Mouse (Mus musculus) midbrain, embryonic 12.5 days (tissue): ENCODE measurements around the gene Hoxa2. TPM values are rescaled to one million over a fixed set of nuclear protein-coding genes. Genes with fewer than 3 reads are reported as not detected.

Source experiments
- ATAC-seq: fragments of 200-750 bp; cut with Nextera tagmentation; 2 replicates; pipeline ENCODE4 v1.8.0; 2017; ENCODE audit warnings: low read depth, moderate TSS enrichment, moderate library complexity; ENCODE audit not compliant: low FRiP score
- H3K27ac ChIP-seq: fragments of 300-500 bp; sonication (generic); replicated peaks from 2 replicates; pipeline ENCODE4 v1.5.1; 2016; ENCODE audit warnings: mild to moderate bottlenecking
- H3K27me3 ChIP-seq: fragments of 300-500 bp; sonication (generic); 2 replicates; pipeline ENCODE4 v1.6.1; 2016; ENCODE audit warnings: mild to moderate bottlenecking
- H3K36me3 ChIP-seq: fragments of 300-500 bp; sonication (generic); 2 replicates; pipeline ENCODE4 v1.6.1; 2016
- H3K4me1 ChIP-seq: fragments of 300-500 bp; sonication (generic); 2 replicates; pipeline ENCODE4 v1.6.1; 2016
- H3K4me2 ChIP-seq: fragments of 300-500 bp; sonication (generic); replicated peaks from 2 replicates; pipeline ENCODE4 v1.6.1; 2016; ENCODE audit warnings: mild to moderate bottlenecking, moderate library complexity
- H3K4me3 ChIP-seq: fragments of 300-500 bp; sonication (generic); 2 replicates; pipeline ENCODE4 v1.5.1; 2016; ENCODE audit warnings: mild to moderate bottlenecking
- H3K9ac ChIP-seq: fragments of 300-500 bp; sonication (generic); replicated peaks from 2 replicates; pipeline ENCODE4 v1.6.1; 2016; ENCODE audit warnings: mild to moderate bottlenecking, moderate library complexity
- H3K9me3 ChIP-seq: fragments of 300-500 bp; sonication (generic); 2 replicates; pipeline ENCODE4 v1.6.1; 2016; ENCODE audit warnings: mild to moderate bottlenecking
- whole genome bisulfite sequencing: fragments of 180-500 bp; shearing (Covaris S2); methylation state at CpG from one replicate; pipeline ENCODE4 v1.1.7; 2016; 5-methylcytosine and 5-hydroxymethylcytosine counted together
- polyA plus RNA-seq: library from polyadenylated mRNA; unstranded; fragments of >200 nt; fragmentation: Nextera tagmentation; extraction: Ambion mirVana; gene quantifications from 2 replicates; pipeline ENCODE4 v1.2.1, GENCODE M21; 2016

Hoxa2 gene
- polyA plus RNA-seq, 1 experiment from 2014 or later, result 0.13 TPM

GRCm38 (mm10) chr6:52137841-52138535 is 26.6 kb downstream of the Hoxa2 start:
- no peak for ATAC-seq
- no peak overlapping the region for H3K4me3 ChIP-seq
- 0 out of 2 replicates have a peak, but pooled peaks cover 3% of the 10 kb centered on the region for H3K4me1 ChIP-seq
- no peaks in the 10 kb centered on the region for H3K9me3 ChIP-seq
- WGBS, result 62% methylated on average over 9 of the region's 9 CpGs
- no peak overlapping the region for H3K9ac ChIP-seq
- H3K27ac ChIP-seq, result no peak overlapping the region
- H3K36me3 ChIP-seq, result no peaks in the 10 kb centered on the region
- peaks cover 4% of the 10 kb centered on the region for H3K27me3 ChIP-seq
- no peak overlapping the region for H3K4me2 ChIP-seq

- Histone ChIP-seq H3K36me3 (no peaks in the 10 kb centered on the region), H3K4me3 (no peak overlapping the region), H3K4me1 (peaks cover 14% of the 10 kb centered on the region), H3K4me2 (no peak overlapping the region), H3K9me3 (no peaks in the 10 kb centered on the region), H3K27ac (no peak overlapping the region), H3K27me3 (peaks cover 4% of the 10 kb centered on the region; the same call in 1 of the 2 replicates), H3K9ac (no peak overlapping the region)
- WGBS, result 89% methylated on average over 4 of the region's 4 CpGs
- ATAC-seq, result no peak
Observed at GRCm38 (mm10) chr6:52123673-52124072, 41.0 kb downstream of the Hoxa2 start.

GRCm38 (mm10) chr6:52121173-52121572 is 43.5 kb downstream of the Hoxa2 start:
- Histone ChIP-seq H3K9me3 (no peaks in the 10 kb centered on the region), H3K4me3 (no peak overlapping the region), H3K9ac (no peak overlapping the region), H3K4me1 (peaks cover 16% of the 10 kb centered on the region), H3K27ac (no peak overlapping the region), H3K27me3 (peaks cover 9% of the 10 kb centered on the region; the same call in 1 of the 2 replicates), H3K36me3 (no peaks in the 10 kb centered on the region), H3K4me2 (no peak overlapping the region)
- no peak for ATAC-seq
- WGBS, result 73% methylated on average over 3 of the region's 3 CpGs

- Histone ChIP-seq H3K27ac (peak overlapping the region; percentile 64), H3K9me3 (no peaks in the 10 kb centered on the region), H3K36me3 (no peaks in the 10 kb centered on the region), H3K4me3 (no peak overlapping the region), H3K9ac (no peak overlapping the region), H3K27me3 (peaks cover 13% of the 10 kb centered on the region; the same call in 1 of the 2 replicates), H3K4me1 (peaks cover 16% of the 10 kb centered on the region), H3K4me2 (no peak overlapping the region)
- ATAC-seq, result peak; percentile 79
- 22% methylated on average over 6 of the region's 6 CpGs for WGBS
Observed at GRCm38 (mm10) chr6:52118903-52119635, 45.6 kb downstream of the Hoxa2 start.

GRCm38 (mm10) chr6:52115899-52116298 is 48.7 kb downstream of the Hoxa2 start:
- Histone ChIP-seq H3K9ac (no peak overlapping the region), H3K9me3 (no peaks in the 10 kb centered on the region), H3K4me1 (peaks cover 16% of the 10 kb centered on the region), H3K4me2 (no peak overlapping the region), H3K4me3 (no peak overlapping the region), H3K27ac (no peak overlapping the region), H3K36me3 (no peaks in the 10 kb centered on the region), H3K27me3 (peaks cover 13% of the 10 kb centered on the region; the same call in 1 of the 2 replicates)
- WGBS, result 16% methylated on average over 5 of the region's 5 CpGs
- no peak for ATAC-seq

Other genes starting within 250 kb of the Hoxa2 start
- gene Skap2, start 152.3 kb downstream of the Hoxa2 start, polyA plus RNA-seq, result 6.8 and 7.9 TPM in 2 replicates
- gene Hoxa1, start 6.5 kb downstream of the Hoxa2 start, polyA plus RNA-seq, result 0.48 and 0.83 TPM in 2 replicates
- gene 5730596B20Rik, start 12.7 kb upstream of the Hoxa2 start, polyA plus RNA-seq, result not detected in 2 replicates
- not detected in 2 replicates for gene Hoxa4, start 26.9 kb upstream of the Hoxa2 start, polyA plus RNA-seq
- gene Hoxa5, start 39.8 kb upstream of the Hoxa2 start, polyA plus RNA-seq, result not detected in 2 replicates
- gene Hoxa6, start 43.9 kb upstream of the Hoxa2 start, polyA plus RNA-seq, result not detected in 2 replicates
- 0.09 TPM in 1 of 2 replicates, not detected in the other for gene Hoxa3, start 48.5 kb upstream of the Hoxa2 start, polyA plus RNA-seq
- gene Gm28308, start 48.5 kb upstream of the Hoxa2 start, polyA plus RNA-seq, result not detected in 2 replicates
- not detected in 2 replicates for gene Hoxa7, start 57.0 kb upstream of the Hoxa2 start, polyA plus RNA-seq
- not detected in 2 replicates for gene Hoxa9, start 66.3 kb upstream of the Hoxa2 start, polyA plus RNA-seq
- not detected in 2 replicates for gene Hoxa10, start 76.0 kb upstream of the Hoxa2 start, polyA plus RNA-seq
- not detected in 2 replicates for gene Hoxa11, start 81.0 kb upstream of the Hoxa2 start, polyA plus RNA-seq
- gene Hoxa13, start 96.0 kb upstream of the Hoxa2 start, polyA plus RNA-seq, result not detected in 2 replicates
- gene Evx1, start 148.7 kb upstream of the Hoxa2 start, polyA plus RNA-seq, result 0.81 and 0.82 TPM in 2 replicates